Mouse (Mus musculus) kidney, postnatal 0 days (tissue): ENCODE measurements around the gene Slc6a17. TPM values are rescaled to one million over a fixed set of nuclear protein-coding genes. Genes with fewer than 3 reads are reported as not detected.

Source experiments
- ATAC-seq: fragments of 200-750 bp; cut with Nextera tagmentation; replicated peaks from 2 replicates; pipeline ENCODE4 v1.8.0; 2017; ENCODE audit warnings: low read depth, moderate number of reproducible peaks, moderate TSS enrichment, moderate library complexity; ENCODE audit not compliant: low FRiP score
- DNase-seq: peaks from one replicate; pipeline ENCODE4 v3.0.0-alpha.2; 2016; ENCODE audit warnings: low spot score
- H3K27ac ChIP-seq: fragments of 300-500 bp; sonication (generic); 2 replicates; pipeline ENCODE4 v1.5.1; 2014; ENCODE audit warnings: mild to moderate bottlenecking
- H3K27me3 ChIP-seq: fragments of 300-500 bp; sonication (generic); 2 replicates; pipeline ENCODE4 v1.6.1; 2014; ENCODE audit warnings: low read length, mixed read lengths; ENCODE audit not compliant: insufficient read depth
- H3K36me3 ChIP-seq: fragments of 300-500 bp; sonication (generic); 2 replicates; pipeline ENCODE4 v1.6.1; 2014; ENCODE audit warnings: low read length, mixed read lengths; ENCODE audit not compliant: insufficient read depth
- H3K4me1 ChIP-seq: fragments of 300-500 bp; sonication (generic); replicated peaks from 2 replicates; pipeline ENCODE4 v1.6.1; 2014; ENCODE audit warnings: antibody characterized with exemption, low read length, mixed read lengths; ENCODE audit not compliant: insufficient read depth
- H3K4me2 ChIP-seq: fragments of 300-500 bp; sonication (generic); 2 replicates; pipeline ENCODE4 v1.6.1; 2014; ENCODE audit warnings: mild to moderate bottlenecking, low read length, moderate library complexity, mixed read lengths
- H3K4me3 ChIP-seq: fragments of 300-500 bp; sonication (generic); replicated peaks from 2 replicates; pipeline ENCODE4 v1.5.1; 2014; ENCODE audit warnings: low read depth, low read length
- H3K9ac ChIP-seq: fragments of 300-500 bp; sonication (generic); 2 replicates; pipeline ENCODE4 v1.6.1; 2014; ENCODE audit warnings: low read depth, low read length
- H3K9me3 ChIP-seq: fragments of 300-500 bp; sonication (generic); replicated peaks from 2 replicates; pipeline ENCODE4 v1.6.1; 2016; ENCODE audit warnings: low read length, inconsistent platforms, mixed read lengths
- CTCF ChIP-seq: IDR thresholded peaks from 2 replicates; pipeline ENCODE4 v1.5.1; 2016; ENCODE audit warnings: antibody characterized with exemption, low read depth, mild to moderate bottlenecking, moderate library complexity
- whole genome bisulfite sequencing: fragments of 180-500 bp; shearing (Covaris S2); extraction: QIAGEN DNeasy Blood & Tissue Kit; methylation state at CpG from one replicate; pipeline ENCODE4 v1.1.7; 2014; 5-methylcytosine and 5-hydroxymethylcytosine counted together
- polyA plus RNA-seq: library from polyadenylated mRNA; unstranded; fragments of >200 nt; fragmentation: Nextera tagmentation; extraction: Ambion mirVana; gene quantifications from 2 replicates; pipeline ENCODE4 v1.2.1, GENCODE M21; 2015

The Slc6a17 gene
- polyA plus RNA-seq, 1 experiment from 2014 or later, result 4.2 TPM

GRCm38 (mm10) chr3:107530581-107530980 is 12.8 kb upstream of the Slc6a17 start:
- no peak overlapping the region for H3K27ac ChIP-seq
- 67% methylated on average over 5 of the region's 5 CpGs for WGBS
- H3K9me3 ChIP-seq, result no peaks in the 10 kb centered on the region
- no peak overlapping the region for H3K9ac ChIP-seq
- no peak for TF ChIP-seq CTCF
- no peak for DNase-seq
- no peak overlapping the region for H3K4me2 ChIP-seq
- no peaks in the 10 kb centered on the region for H3K4me1 ChIP-seq
- H3K27me3 ChIP-seq, result 0 out of 2 replicates have a peak, but pooled peaks cover 6% of the 10 kb centered on the region
- ATAC-seq, result no peak
- no peak overlapping the region for H3K4me3 ChIP-seq
- H3K36me3 ChIP-seq, result no peaks in the 10 kb centered on the region

GRCm38 (mm10) chr3:107529182-107529581 is 11.4 kb upstream of the Slc6a17 start:
- Histone ChIP-seq H3K36me3 (no peaks in the 10 kb centered on the region), H3K4me2 (no peak overlapping the region), H3K4me1 (no peaks in the 10 kb centered on the region), H3K4me3 (no peak overlapping the region), H3K27me3 (0 out of 2 replicates have a peak, but pooled peaks cover 8% of the 10 kb centered on the region), H3K9me3 (no peaks in the 10 kb centered on the region), H3K9ac (no peak overlapping the region), H3K27ac (no peak overlapping the region)
- TF ChIP-seq CTCF, result no peak
- no peak for ATAC-seq
- 78% methylated on average over 5 of the region's 5 CpGs for WGBS
- DNase-seq, result no peak

GRCm38 (mm10) chr3:107528401-107529118 is 10.7 kb upstream of the Slc6a17 start:
- H3K27ac ChIP-seq, result no peak overlapping the region
- no peak for TF ChIP-seq CTCF
- DNase-seq (no peak), ATAC-seq (no peak)
- H3K9ac ChIP-seq, result no peak overlapping the region
- no peak overlapping the region for H3K4me3 ChIP-seq
- H3K4me1 ChIP-seq, result no peaks in the 10 kb centered on the region
- 0 out of 2 replicates have a peak, but pooled peaks cover 8% of the 10 kb centered on the region for H3K27me3 ChIP-seq
- WGBS, result 28% methylated on average over 9 of the region's 9 CpGs
- no peaks in the 10 kb centered on the region for H3K9me3 ChIP-seq
- H3K36me3 ChIP-seq, result no peaks in the 10 kb centered on the region
- H3K4me2 ChIP-seq, result no peak overlapping the region

GRCm38 (mm10) chr3:107524547-107524946 is 6.7 kb upstream of the Slc6a17 start:
- H3K27me3 ChIP-seq, result peaks cover 18% of the 10 kb centered on the region; the same call in 1 of the 2 replicates
- TF ChIP-seq CTCF, result no peak
- DNase-seq, result no peak
- no peak overlapping the region for H3K4me3 ChIP-seq
- no peaks in the 10 kb centered on the region for H3K36me3 ChIP-seq
- WGBS, result 76% methylated on average over 6 of the region's 6 CpGs
- no peak overlapping the region for H3K27ac ChIP-seq
- no peak for ATAC-seq
- H3K4me2 ChIP-seq, result no peak overlapping the region
- H3K4me1 ChIP-seq, result no peaks in the 10 kb centered on the region
- no peaks in the 10 kb centered on the region for H3K9me3 ChIP-seq
- no peak overlapping the region for H3K9ac ChIP-seq

- 68% methylated on average over 5 of the region's 5 CpGs for WGBS
- Histone ChIP-seq H3K4me1 (peaks cover 13% of the 10 kb centered on the region; the same call in 1 of the 2 replicates), H3K4me3 (no peak overlapping the region), H3K9ac (no peak overlapping the region), H3K4me2 (no peak overlapping the region), H3K9me3 (no peaks in the 10 kb centered on the region), H3K36me3 (no peaks in the 10 kb centered on the region), H3K27ac (no peak overlapping the region), H3K27me3 (peaks cover 45% of the 10 kb centered on the region)
- TF ChIP-seq CTCF, result no peak
- ATAC-seq (no peak), DNase-seq (no peak)
Observed at GRCm38 (mm10) chr3:107520931-107521330, 3.1 kb upstream of the Slc6a17 start.

GRCm38 (mm10) chr3:107516776-107517630 is 815 bp downstream of the Slc6a17 start:
- no peak for TF ChIP-seq CTCF
- Histone ChIP-seq H3K9me3 (no peaks in the 10 kb centered on the region), H3K27ac (no peak overlapping the region), H3K4me2 (peak overlapping the region; percentile 96), H3K9ac (peak overlapping the region; percentile 57), H3K36me3 (no peaks in the 10 kb centered on the region), H3K4me3 (peak overlapping the region; percentile 48), H3K4me1 (peaks cover 13% of the 10 kb centered on the region; the same call in 1 of the 2 replicates), H3K27me3 (peaks cover 35% of the 10 kb centered on the region)
- DNase-seq (peak; percentile 54), ATAC-seq (peak; percentile 87)
- 7% methylated on average over 54 of the region's 55 CpGs for WGBS
